Mouse (Mus musculus): ENCODE data around the gene Ptprf. TPM values are rescaled to one million over a fixed set of nuclear protein-coding genes. Genes with fewer than 3 reads are reported as not detected.

The Ptprf gene
- 79.7 and 84.3 TPM in 2 replicates for polyA plus RNA-seq (2015; fragmentation: Nextera tagmentation; extraction: Ambion mirVana)

DNA sequence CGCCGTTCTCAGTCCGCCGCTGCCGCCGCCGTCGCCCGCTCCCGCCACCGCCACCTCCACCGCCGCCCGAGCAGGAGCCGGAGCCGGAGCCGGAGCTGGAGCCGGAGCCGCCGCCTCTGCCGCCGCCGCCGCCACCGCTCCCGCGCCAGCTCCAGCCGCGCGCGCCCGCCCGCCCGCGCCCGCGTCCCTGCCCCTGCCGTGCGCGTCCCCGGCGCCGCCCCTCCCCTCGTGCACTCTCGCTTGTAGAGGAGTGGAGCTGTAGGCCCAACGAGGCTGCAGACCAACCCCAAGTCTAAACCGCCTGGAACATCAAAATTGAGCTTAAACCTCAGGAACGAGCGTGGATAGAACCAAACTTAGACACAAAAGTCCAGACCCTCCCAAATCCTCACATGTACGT is at the start of gene Ptprf:
TSS of gene Ptprf (minus strand) at position 175 of the 400 bp plus-strand sequence.
- Histone ChIP-seq H3K4me3 (ENCODE audit: low read length) (peak within 1 kb of the TSS; percentile 74), H3K36me3 (ENCODE audit: control insufficient read depth, insufficient read depth, low read length) (no peaks in the 10 kb centered on the region), H3K27me3 (ENCODE audit: control insufficient read depth, insufficient read depth, low read depth, low read length) (peaks cover under 1% of the 10 kb centered on the region; the same call in 1 of the 2 replicates), H3K4me1 (replicated peaks; ENCODE audit: control insufficient read depth, insufficient read depth, low read length) (peaks cover 23% of the 10 kb centered on the region), H3K9ac (ENCODE audit: low read length) (peak within 1 kb of the TSS; percentile 87), H3K9me3 (ENCODE audit: control insufficient read depth, low read length) (no peaks in the 10 kb centered on the region), H3K27ac (ENCODE audit: low read length) (peak within 1 kb of the TSS; percentile 90), H3K4me2 (ENCODE audit: low read depth, low read length) (peak within 1 kb of the TSS; percentile 65)
- peak; percentile 75 for ATAC-seq (ENCODE audit: low read depth)
- 3% methylated on average over 27 of the region's 50 CpGs for WGBS

DNA sequence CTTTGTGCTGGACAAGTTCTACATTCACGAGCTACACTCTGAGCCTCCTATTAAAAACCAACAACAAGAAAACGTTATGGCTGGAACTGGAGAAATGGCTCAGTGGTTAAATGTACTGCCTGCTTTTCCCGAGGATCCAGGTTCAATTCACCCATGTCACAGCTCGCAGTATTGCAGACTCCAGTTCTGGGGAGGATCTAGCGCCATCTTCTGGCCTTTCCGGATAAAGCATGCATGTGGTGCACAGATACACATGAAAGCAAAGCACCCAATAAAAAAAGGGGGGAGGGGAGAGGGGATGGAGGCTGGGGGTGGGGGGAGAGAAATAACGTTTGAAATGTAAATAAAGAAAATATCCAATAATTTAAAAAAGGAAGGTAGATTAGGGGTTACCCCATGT is 45.5 kb upstream of the Ptprf start:
- no peak overlapping the region for H3K9ac ChIP-seq (ENCODE audit: low read length)
- no peaks in the 10 kb centered on the region for H3K36me3 ChIP-seq (ENCODE audit: control insufficient read depth, insufficient read depth, low read length)
- H3K4me1 ChIP-seq (replicated peaks; ENCODE audit: control insufficient read depth, insufficient read depth, low read length), result no peaks in the 10 kb centered on the region; the same call in 1 of the 2 replicates
- no peaks in the 10 kb centered on the region; the same call in 1 of the 2 replicates for H3K27me3 ChIP-seq (ENCODE audit: control insufficient read depth, insufficient read depth, low read depth, low read length)
- no peaks in the 10 kb centered on the region for H3K9me3 ChIP-seq (ENCODE audit: control insufficient read depth, low read length)
- H3K4me3 ChIP-seq (ENCODE audit: low read length), result no peak overlapping the region
- H3K4me2 ChIP-seq (ENCODE audit: low read depth, low read length), result no peak overlapping the region
- 15% methylated on average over 7 of the region's 7 CpGs for WGBS
- H3K27ac ChIP-seq (ENCODE audit: low read length), result no peak overlapping the region
- no peak for ATAC-seq (ENCODE audit: low read depth)

DNA sequence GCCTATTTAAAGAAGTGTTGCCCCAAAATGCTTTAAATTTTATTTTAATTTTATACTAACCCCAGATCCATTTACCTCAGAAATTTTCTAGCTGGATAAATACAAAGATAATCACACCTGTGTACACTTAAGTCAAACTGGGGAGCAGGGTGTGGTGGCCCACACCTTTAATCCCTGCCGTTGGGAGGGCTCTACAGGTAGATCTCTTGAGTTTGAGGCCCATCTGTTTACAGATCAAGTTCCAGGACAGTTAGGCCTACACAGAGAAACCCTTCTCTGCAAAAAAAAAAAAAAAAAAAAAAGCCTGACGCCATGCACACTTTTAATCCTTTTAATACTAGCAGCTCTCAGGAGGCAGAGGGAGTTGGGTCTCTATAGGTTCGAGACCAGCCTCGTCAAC is 44.8 kb upstream of the Ptprf start:
- H3K4me3 ChIP-seq (ENCODE audit: low read length), result no peak overlapping the region
- no peak overlapping the region for H3K9ac ChIP-seq (ENCODE audit: low read length)
- H3K4me2 ChIP-seq (ENCODE audit: low read depth, low read length), result no peak overlapping the region
- ATAC-seq (ENCODE audit: low read depth), result no peak
- no peaks in the 10 kb centered on the region for H3K36me3 ChIP-seq (ENCODE audit: control insufficient read depth, insufficient read depth, low read length)
- no peak overlapping the region for H3K27ac ChIP-seq (ENCODE audit: low read length)
- WGBS, result 79% methylated on average over 4 of the region's 4 CpGs
- no peaks in the 10 kb centered on the region for H3K9me3 ChIP-seq (ENCODE audit: control insufficient read depth, low read length)
- no peaks in the 10 kb centered on the region; the same call in 1 of the 2 replicates for H3K27me3 ChIP-seq (ENCODE audit: control insufficient read depth, insufficient read depth, low read depth, low read length)
- no peaks in the 10 kb centered on the region; the same call in 1 of the 2 replicates for H3K4me1 ChIP-seq (replicated peaks; ENCODE audit: control insufficient read depth, insufficient read depth, low read length)

DNA sequence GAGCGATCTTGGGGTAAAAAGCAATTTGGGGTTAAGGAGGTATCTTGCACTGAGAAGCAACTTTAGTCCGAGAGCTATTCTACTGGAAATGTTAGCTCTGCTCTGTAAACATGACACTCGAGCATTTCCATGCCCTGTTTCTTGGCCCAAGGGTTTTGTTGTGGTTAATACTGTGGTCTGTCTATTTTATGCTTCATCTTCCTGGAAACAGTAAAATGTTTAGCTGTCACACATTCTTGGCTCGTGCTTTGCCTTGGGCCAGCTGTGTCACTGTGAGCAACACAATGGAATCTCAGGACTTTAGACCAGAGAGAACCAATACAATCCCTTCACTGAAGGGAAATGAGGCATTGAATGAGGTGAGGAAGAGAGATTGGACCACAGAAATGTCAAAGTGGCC is 40.6 kb upstream of the Ptprf start:
- WGBS, result 25% methylated on average over 4 of the region's 4 CpGs
- no peak overlapping the region for H3K9ac ChIP-seq (ENCODE audit: low read length)
- no peak overlapping the region for H3K4me2 ChIP-seq (ENCODE audit: low read depth, low read length)
- no peaks in the 10 kb centered on the region for H3K27me3 ChIP-seq (ENCODE audit: control insufficient read depth, insufficient read depth, low read depth, low read length)
- H3K27ac ChIP-seq (ENCODE audit: low read length), result 0 out of 2 replicates have a peak overlapping the region, but pooled peaks have one; percentile 29
- no peaks in the 10 kb centered on the region for H3K36me3 ChIP-seq (ENCODE audit: control insufficient read depth, insufficient read depth, low read length)
- H3K4me3 ChIP-seq (ENCODE audit: low read length), result no peak overlapping the region
- peak; percentile 85 for ATAC-seq (ENCODE audit: low read depth)
- no peaks in the 10 kb centered on the region; the same call in 1 of the 2 replicates for H3K4me1 ChIP-seq (replicated peaks; ENCODE audit: control insufficient read depth, insufficient read depth, low read length)
- H3K9me3 ChIP-seq (ENCODE audit: control insufficient read depth, low read length), result no peaks in the 10 kb centered on the region

DNA sequence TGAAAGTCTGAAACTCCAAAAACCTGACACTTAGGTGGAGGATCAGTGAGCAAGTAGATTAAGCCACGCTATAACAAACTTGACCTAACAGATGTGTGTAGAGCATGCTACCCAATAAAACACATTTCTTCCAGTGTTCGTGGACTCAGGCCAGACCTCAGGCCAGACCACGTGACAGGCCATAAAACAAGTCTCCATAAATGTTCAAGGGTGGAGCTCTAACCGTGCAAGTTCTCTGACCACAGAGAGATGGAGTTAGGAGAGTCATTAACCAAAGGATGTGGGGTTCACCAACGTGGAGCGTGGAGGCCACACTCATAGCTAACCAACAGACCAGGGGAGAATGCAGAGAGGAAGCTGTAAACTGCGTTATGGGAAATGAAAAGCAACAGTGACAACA is 35.3 kb upstream of the Ptprf start:
- Histone ChIP-seq H3K27ac (ENCODE audit: low read length) (no peak overlapping the region), H3K4me1 (replicated peaks; ENCODE audit: control insufficient read depth, insufficient read depth, low read length) (no peaks in the 10 kb centered on the region), H3K9me3 (ENCODE audit: control insufficient read depth, low read length) (no peaks in the 10 kb centered on the region), H3K27me3 (ENCODE audit: control insufficient read depth, insufficient read depth, low read depth, low read length) (no peaks in the 10 kb centered on the region), H3K9ac (ENCODE audit: low read length) (no peak overlapping the region), H3K4me3 (ENCODE audit: low read length) (no peak overlapping the region), H3K36me3 (ENCODE audit: control insufficient read depth, insufficient read depth, low read length) (no peaks in the 10 kb centered on the region), H3K4me2 (ENCODE audit: low read depth, low read length) (no peak overlapping the region)
- 51% methylated on average over 7 of the region's 7 CpGs for WGBS
- ATAC-seq (ENCODE audit: low read depth), result no peak

DNA sequence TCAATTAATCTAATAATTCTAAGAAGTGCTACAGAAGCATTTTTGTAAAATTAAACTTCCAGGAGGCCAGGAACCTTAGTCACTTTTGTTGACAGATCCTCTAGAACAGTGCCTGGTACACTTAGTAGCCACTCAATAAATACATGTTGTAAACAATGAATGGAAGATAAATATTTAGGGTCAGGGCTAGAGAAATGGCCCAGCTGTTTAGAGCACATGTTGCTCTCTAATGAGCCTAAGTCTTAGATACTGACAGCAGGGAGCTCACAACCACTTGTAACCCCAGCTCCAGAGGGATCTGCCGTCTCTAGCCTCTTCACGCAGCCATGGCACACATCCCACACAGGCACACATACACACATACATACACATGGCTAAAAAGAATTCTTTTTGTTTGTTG is 29.4 kb upstream of the Ptprf start:
- 44% methylated on average over 2 of the region's 2 CpGs for WGBS
- Histone ChIP-seq H3K9me3 (ENCODE audit: control insufficient read depth, low read length) (no peaks in the 10 kb centered on the region), H3K27me3 (ENCODE audit: control insufficient read depth, insufficient read depth, low read depth, low read length) (no peaks in the 10 kb centered on the region), H3K4me2 (ENCODE audit: low read depth, low read length) (no peak overlapping the region), H3K4me3 (ENCODE audit: low read length) (no peak overlapping the region), H3K27ac (ENCODE audit: low read length) (no peak overlapping the region), H3K36me3 (ENCODE audit: control insufficient read depth, insufficient read depth, low read length) (no peaks in the 10 kb centered on the region), H3K9ac (ENCODE audit: low read length) (no peak overlapping the region), H3K4me1 (replicated peaks; ENCODE audit: control insufficient read depth, insufficient read depth, low read length) (peaks cover 4% of the 10 kb centered on the region; the same call in 1 of the 2 replicates)
- peak; percentile 72 for ATAC-seq (ENCODE audit: low read depth)

DNA sequence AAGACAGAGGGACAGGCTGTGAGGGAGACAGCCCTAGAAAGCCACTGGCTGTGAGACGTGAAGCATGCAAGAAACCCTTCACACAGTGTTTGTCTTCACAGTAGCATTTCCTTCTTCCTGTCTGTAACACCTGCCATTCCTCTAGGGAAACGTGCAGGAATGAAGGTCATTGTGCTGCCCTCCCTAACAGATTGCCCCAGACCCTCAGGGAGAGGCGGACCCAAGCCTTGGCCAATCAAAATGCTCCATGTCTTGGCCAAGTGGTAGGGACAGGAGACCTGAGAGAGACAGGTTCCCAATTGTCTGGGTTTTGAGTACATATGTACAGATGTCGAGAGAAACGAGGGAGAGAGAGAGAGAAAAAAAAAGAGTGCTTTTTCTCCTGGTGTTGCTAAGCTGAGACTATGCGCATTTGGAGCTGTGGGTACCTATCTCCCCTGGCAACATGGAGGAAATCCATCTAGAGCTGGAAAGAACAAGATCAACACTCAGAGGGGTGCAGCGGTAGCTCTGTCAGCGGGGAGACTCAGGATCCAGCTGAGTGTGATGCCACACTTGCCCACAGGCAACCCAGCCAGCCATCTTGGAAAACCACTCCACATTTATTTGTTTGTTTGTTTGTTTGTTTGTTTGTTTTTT is 28.6 kb upstream of the Ptprf start:
- Histone ChIP-seq H3K9ac (ENCODE audit: low read length) (no peak overlapping the region), H3K4me2 (ENCODE audit: low read depth, low read length) (peak overlapping the region; percentile 11; the same call in 1 of the 2 replicates), H3K27ac (ENCODE audit: low read length) (peak overlapping the region; percentile 48), H3K9me3 (ENCODE audit: control insufficient read depth, low read length) (no peaks in the 10 kb centered on the region), H3K36me3 (ENCODE audit: control insufficient read depth, insufficient read depth, low read length) (no peaks in the 10 kb centered on the region), H3K4me1 (replicated peaks; ENCODE audit: control insufficient read depth, insufficient read depth, low read length) (peaks cover 8% of the 10 kb centered on the region; the same call in 1 of the 2 replicates), H3K27me3 (ENCODE audit: control insufficient read depth, insufficient read depth, low read depth, low read length) (no peaks in the 10 kb centered on the region), H3K4me3 (ENCODE audit: low read length) (no peak overlapping the region)
- peak; percentile 84 for ATAC-seq (ENCODE audit: low read depth)
- 20% methylated on average over 8 of the region's 8 CpGs for WGBS

DNA sequence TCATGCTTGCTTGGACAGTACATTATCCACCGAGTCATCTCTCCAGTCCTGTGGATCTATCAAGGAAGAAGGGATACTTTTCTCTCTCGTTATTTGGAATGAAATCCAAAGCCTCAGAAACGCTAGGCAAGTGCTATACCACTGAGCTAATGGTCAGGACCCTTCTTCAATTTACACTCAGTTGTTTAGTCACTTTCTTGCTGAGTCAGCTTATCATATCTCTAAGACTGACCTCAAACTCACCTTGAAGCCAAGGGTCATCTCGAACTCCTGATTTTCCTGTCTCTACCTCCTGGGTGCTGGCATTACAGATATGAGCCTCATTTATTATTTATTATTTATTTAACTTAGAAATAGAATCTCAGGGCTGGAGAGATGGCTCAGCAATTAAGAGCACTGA is 25.5 kb upstream of the Ptprf start:
- Histone ChIP-seq H3K9me3 (ENCODE audit: control insufficient read depth, low read length) (no peaks in the 10 kb centered on the region), H3K4me3 (ENCODE audit: low read length) (no peak overlapping the region), H3K27ac (ENCODE audit: low read length) (no peak overlapping the region), H3K4me2 (ENCODE audit: low read depth, low read length) (no peak overlapping the region), H3K27me3 (ENCODE audit: control insufficient read depth, insufficient read depth, low read depth, low read length) (no peaks in the 10 kb centered on the region), H3K9ac (ENCODE audit: low read length) (no peak overlapping the region), H3K36me3 (ENCODE audit: control insufficient read depth, insufficient read depth, low read length) (no peaks in the 10 kb centered on the region), H3K4me1 (replicated peaks; ENCODE audit: control insufficient read depth, insufficient read depth, low read length) (peaks cover 10% of the 10 kb centered on the region; the same call in 1 of the 2 replicates)
- 70% methylated on average over 4 of the region's 4 CpGs for WGBS
- no peak for ATAC-seq (ENCODE audit: low read depth)

DNA sequence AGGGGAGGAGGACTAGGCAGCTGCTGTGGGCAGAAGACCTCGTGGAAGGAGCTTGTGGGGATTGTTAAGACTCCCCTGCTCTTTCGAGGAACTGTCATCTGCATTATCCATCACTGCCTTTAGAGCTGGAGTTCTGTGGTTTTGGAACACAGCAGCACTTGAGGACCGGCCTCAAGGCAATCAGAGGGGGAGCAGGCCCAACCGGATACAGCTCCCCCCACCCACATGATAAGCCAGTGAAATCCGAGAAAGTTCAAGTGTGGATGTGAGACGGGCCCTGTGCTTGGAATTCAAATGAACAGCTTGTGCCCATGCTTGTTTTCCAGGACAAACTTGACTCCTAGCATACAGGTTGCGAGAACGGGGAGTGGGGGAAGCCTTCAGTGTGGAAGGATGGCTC is 24.1 kb upstream of the Ptprf start:
- 14% methylated on average over 8 of the region's 8 CpGs for WGBS
- Histone ChIP-seq H3K27ac (ENCODE audit: low read length) (no peak overlapping the region), H3K9me3 (ENCODE audit: control insufficient read depth, low read length) (no peaks in the 10 kb centered on the region), H3K27me3 (ENCODE audit: control insufficient read depth, insufficient read depth, low read depth, low read length) (no peaks in the 10 kb centered on the region), H3K4me2 (ENCODE audit: low read depth, low read length) (no peak overlapping the region), H3K36me3 (ENCODE audit: control insufficient read depth, insufficient read depth, low read length) (no peaks in the 10 kb centered on the region), H3K4me3 (ENCODE audit: low read length) (no peak overlapping the region), H3K4me1 (replicated peaks; ENCODE audit: control insufficient read depth, insufficient read depth, low read length) (peaks cover 10% of the 10 kb centered on the region; the same call in 1 of the 2 replicates), H3K9ac (ENCODE audit: low read length) (no peak overlapping the region)
- ATAC-seq (ENCODE audit: low read depth), result no peak
